Mouse (Mus musculus) cortical plate, adult 2 months (tissue): ENCODE measurements around the gene Foxb1.

Experiments used
- CTCF ChIP-seq: fragments of 200-500 bp; IDR thresholded peaks from 2 replicates; pipeline ENCODE4 v1.5.1; 2011; ENCODE audit warnings: mild to moderate bottlenecking, control low read depth, low read length; ENCODE audit not compliant: insufficient read depth; ENCODE audit errors: extremely low read depth
- POLR2A ChIP-seq: fragments of 200-500 bp; IDR thresholded peaks from 2 replicates; pipeline ENCODE4 v1.6.1; 2011; ENCODE audit warnings: mild to moderate bottlenecking, low read length, control low read depth; ENCODE audit not compliant: insufficient read depth; ENCODE audit errors: extremely low read depth

DNA sequence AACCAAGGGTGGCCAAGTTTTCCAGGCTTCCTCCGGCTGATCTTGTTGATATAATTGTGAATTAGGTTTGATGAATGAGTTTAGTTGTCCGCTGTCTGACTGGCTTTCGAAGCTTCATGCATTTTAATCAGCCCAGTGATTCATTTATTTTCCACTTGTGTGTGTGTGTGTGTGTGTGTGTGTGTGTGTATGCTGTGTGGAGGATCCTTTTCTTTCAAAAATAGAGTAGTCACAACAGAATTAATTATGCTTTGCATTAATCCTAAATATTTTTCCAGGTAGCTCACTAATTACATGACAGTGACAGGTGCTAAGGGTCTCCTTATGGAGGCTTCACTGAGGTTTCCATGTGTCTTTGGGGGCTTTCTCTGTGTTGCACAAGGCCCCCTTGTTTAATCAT lies 4.3 kb downstream of the Foxb1 start:
- TF ChIP-seq CTCF (no peak), POLR2A (no peak)
